Mouse (Mus musculus) gastrocnemius, postnatal 10 days (tissue): ENCODE data around the gene Akap2. TPM values are rescaled to one million over a fixed set of nuclear protein-coding genes. Genes with fewer than 3 reads are reported as not detected.
"Not testable (repeated sequence)": the region's sequence is repeated elsewhere in the genome, so short reads cannot be mapped to it uniquely, and the experiment has no call there.

Experiments used
- DNase-seq: peaks from one replicate; pipeline ENCODE4 v3.0.0; 2021; ENCODE audit warnings: mixed read lengths
- total RNA-seq, 2 experiments: library from RNA; stranded (reverse); gene quantifications; 2 replicates each; pipeline ENCODE4 v1.2.3; 2021

The Akap2 gene
- total RNA-seq, 2 experiments from 2014 or later = 35.9 to 43.1 TPM

- no peak for DNase-seq
These were observed 150.0 kb downstream of the Akap2 start for GRCm38 (mm10) chr4:57867454-57867853.

DNA sequence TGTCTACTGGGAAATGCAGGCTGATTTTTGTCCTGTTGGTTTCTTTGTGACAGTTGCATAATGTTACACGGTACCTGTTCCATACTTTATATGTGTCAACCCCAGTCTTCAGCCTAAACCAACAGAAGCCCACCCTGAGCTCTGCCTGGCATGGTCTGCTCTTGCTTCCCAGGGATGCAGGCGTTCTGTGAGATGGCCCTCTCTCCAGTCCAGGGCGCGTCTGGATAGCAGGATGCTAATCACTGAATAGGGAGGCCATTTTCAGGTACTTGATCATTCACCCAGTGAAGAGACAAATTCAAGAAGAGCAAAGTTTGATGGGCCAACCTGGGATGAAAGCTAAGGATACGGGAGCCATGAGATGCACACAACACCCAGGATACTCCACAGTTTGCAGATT, 161.7 kb downstream of the Akap2 start:
- no peak for DNase-seq

DNA sequence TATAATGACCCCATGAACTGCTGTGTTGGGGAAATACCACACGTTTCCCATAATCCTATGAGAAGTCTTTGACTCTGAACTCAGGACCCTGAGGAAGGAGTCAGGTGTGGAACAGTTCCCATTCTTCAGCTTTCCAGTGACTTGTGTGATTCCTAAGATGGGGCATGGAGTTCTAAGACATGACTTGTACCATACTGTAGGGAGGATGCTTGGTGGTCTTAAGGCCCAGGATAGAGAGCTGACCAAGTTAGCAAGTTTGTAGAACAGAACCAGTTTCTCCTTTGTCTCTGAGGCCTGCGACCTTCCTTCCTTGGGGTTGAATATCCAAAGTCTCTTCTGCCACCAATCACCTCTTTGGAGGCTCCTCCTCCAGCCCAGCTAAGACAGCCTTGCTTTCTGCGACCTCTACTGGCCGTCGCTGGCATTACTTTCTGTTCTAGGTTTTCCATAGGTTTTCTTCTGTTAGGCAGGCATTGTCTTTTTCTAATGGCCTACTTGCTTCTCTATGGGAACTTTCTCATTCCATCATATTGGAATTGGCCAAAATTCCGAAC, 162.4 kb downstream of the Akap2 start:
- peak; percentile 84 for DNase-seq

GRCm38 (mm10) chr4:57883520-57884421, 166.3 kb downstream of the Akap2 start:
- DNase-seq = peak; percentile 25

GRCm38 (mm10) chr4:57884511-57884910, 167.1 kb downstream of the Akap2 start:
- DNase-seq = no peak

DNA sequence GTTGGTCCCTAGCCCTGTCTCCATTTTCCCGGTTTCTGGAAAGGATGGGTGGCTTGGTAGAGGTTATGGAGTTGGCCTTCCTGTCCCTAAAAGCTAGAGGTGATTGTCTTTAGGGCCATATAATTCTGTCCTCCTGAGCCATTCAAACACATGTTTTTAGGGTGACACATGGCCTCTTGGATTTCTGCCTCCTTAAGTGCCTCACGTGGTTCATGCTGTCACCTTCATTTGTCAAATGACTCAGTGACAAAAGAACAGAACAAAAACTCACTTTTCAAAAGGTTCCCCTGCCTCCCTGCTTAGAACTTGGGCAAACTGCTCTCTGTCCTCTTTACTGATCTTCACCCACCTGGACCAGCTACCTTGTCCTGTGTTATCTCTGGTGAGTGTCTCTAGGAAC, 167.7 kb downstream of the Akap2 start:
- no peak for DNase-seq

DNA sequence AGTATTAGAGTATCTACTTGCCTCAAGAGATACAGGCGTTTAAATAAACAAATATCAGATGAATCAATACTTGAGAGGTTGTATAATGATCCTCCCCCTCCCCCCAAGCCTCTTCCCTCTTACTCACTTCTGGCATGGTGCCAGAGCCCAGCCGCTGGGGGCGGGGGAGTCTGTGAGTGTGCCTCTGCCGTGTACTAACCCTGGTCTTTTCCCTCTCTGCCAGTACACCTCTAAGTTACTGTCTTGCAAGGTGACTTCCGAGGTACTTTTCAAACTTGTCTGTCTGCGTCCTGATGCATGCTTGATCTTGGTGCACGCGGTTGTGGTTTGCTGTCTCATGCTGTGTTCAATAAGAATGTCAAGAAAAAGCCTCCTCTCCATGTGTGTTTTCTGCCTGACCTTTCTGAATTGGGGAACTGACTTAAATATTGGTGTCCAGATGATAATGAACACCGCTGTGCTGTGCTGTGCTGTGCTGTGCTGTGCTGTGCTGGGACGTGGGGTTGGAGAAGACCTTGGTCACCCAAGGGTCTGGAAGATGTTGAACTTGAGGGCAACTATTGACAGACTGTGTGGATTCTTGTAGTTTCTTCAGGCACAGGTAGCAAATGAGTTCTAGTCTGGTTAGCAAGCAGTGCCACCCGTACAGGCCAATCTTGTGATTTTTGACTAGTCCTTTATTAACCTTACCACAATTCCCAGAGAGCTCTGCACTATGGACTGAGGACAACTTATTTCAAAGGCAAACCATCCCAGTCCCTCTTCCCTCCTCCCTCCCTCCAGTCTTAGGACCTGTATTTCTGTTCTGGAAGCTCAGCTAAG, 168.8 kb downstream of the Akap2 start:
- peak; percentile 21 for DNase-seq

DNA sequence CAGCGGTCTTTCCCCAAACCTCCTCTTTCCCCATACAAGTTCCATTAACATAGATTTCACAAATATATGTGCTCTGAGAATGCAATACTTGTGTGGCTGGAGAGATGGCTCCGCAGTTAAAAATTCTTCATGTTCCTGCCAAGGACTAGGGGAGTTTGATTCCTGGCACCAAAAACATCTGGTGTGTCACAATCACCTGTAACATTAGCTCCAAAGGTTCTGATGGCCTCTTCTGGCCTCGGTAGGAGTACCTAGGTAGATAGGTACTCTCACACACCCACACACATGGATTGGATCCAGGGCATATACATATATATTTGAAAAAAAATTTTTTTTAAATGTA, 169.4 kb downstream of the Akap2 start:
- DNase-seq = no peak

DNA sequence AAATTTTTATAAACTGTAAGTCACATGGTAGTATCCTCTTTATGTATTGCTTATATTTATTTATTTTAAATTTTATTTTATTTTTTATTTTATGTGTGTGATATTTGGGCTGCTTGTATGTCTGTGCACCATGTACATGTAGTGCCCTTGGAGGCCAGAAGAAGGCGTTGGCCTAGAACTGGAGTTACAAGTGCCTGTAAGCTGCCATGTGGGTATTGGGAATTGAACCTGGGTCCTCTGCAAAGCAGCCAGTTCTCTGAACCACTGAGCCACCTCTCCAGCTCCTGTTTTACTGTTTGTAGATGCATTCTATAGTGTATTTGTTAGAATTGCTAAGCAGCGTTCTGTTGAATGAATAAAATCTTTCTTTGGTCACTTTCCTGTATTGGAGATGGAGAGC, 170.8 kb downstream of the Akap2 start:
- DNase-seq = no peak

DNA sequence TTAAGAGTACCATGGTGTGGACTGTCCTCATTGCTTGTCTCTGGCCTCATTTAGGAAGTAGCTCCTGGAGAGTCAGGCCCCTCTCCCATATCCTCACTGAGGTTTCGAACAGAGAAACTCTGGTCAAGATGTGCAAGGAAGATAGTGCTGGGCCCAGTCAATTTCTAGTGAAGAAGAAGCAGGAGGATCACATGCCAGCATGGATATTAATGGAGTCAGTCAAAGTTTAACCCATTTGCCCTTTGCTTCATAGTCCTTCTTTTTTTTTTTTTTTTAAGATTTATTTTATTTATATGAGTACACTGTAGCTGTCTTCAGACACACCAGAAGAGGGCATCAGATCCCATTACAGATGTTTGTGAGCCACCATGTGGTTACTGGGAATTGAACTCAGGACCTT, 171.5 kb downstream of the Akap2 start:
- not testable (repeated sequence) for DNase-seq

DNA sequence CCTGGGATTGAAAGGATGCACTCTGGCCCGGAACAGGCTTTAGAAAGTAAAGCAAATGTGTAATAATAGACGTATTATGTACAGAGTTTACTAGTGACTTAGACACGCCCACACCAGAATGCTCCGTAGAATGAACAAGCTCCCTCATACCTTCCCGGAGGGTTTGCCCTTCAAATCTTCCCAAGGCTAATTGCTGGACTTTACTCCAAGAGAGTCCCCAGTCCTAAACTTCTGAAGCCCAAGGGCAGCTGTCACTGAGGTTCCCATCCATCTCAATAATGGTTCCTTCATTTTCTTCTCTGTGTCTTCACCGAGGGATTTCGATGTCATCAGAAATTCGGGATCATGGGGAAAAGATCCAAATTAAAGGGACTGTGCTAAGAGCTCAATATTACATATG, 172.3 kb downstream of the Akap2 start:
- no peak for DNase-seq

DNA sequence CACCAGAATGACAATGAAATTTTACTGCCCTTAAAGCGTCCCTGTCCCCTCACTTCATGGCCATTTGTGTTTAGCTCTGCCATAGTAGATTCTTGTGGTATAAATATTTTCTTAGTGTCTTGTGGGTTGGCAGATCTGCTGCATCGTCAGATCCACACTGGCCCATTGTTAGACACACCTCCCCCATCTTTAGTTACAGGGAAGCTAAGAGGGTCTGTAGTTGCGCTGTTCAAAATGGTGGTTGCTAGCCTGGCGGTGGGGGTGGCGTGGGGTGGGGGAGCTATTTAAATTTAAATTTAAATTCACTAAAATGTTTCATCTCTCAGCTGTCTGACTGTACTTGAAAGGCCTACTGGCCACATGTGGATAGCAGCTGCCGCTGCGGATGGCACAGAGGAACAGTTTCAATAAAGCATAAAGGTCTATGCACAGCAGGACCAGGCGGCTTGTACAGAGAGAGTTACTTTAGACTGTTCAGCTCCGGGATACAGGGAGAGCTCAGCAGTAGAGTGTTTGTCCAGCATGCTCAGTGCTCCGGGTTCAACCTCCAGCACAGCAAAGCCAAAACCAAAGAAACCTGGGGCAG, 174.6 kb downstream of the Akap2 start:
- DNase-seq = no peak

GRCm38 (mm10) chr4:57895140-57895539, 177.7 kb downstream of the Akap2 start:
- no peak for DNase-seq

GRCm38 (mm10) chr4:57895902-57896301, 178.4 kb downstream of the Akap2 start:
- DNase-seq = no peak

DNA sequence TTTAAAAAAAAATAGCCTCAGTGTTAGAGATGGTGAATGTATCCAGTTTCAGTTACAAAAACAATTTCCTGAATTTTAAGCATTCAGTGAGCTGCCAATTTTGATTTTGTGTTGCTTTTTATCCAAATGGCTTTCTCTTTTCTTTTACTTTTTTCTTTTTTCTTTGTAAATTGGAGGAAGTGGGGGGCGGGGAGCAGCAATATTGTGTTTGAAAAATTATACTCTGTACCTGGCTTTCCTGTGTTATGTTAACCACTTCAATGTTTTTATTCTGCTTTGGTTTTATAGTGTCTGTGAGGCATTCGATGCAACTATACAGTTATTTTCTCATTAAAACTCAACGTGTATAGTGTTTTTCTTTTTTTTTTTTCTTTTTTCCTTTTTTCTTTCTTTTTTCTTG, 179.2 kb downstream of the Akap2 start:
- DNase-seq = no peak

- peak; percentile 48 for DNase-seq
These were observed 183.8 kb downstream of the Akap2 start for GRCm38 (mm10) chr4:57901210-57901609.

GRCm38 (mm10) chr4:57902619-57903018, 185.2 kb downstream of the Akap2 start:
- no peak for DNase-seq

DNA sequence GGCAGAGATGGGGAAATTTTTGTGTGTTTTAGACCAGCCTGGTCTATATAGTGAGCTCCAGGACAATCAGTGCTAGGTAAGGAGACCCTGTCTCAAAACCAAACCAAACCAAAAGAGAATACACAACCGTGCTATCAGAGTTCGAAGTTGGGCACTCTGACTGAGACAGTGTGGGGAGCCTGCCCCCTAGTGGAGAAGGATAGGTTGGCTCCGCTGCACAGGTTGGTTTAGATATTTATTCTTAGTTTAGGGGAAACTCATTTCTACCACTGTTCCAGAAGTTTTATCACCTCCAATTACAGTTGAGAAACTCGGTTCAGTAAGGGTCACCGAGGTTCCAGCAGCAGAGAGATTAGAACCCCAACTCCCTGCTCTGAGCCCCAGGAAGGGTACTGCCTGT, 186.8 kb downstream of the Akap2 start:
- peak; percentile 72 for DNase-seq

DNA sequence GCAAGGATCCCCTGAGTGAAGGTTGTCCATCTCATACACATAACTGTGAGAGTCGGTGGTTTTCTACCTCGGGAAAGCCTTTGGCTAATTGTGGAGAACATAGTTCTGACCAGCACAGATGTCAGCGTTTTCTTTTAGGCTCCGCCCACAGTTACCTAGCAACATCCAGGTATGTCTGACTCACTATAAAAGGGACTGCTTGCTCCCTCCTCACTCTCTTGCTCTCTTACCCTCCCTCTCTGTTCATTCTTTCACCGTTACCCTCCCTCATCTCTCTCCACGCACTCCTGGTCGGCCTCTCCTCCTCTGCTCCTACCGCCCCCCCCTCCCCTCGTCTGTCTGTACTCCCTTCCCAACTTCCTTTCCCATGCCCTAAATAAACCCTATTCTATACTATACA, 187.2 kb downstream of the Akap2 start:
- no peak for DNase-seq

GRCm38 (mm10) chr4:57906708-57907107, 189.3 kb downstream of the Akap2 start:
- no peak for DNase-seq

GRCm38 (mm10) chr4:57908860-57909259, 191.4 kb downstream of the Akap2 start:
- no peak for DNase-seq

- no peak for DNase-seq
These were observed 195.6 kb downstream of the Akap2 start for GRCm38 (mm10) chr4:57913021-57913420.
